Mouse (Mus musculus) erythroblast, embryonic 14.5 days (primary cell): Measurements from ENCODE around the gene Cdh23. TPM values are rescaled to one million over a fixed set of nuclear protein-coding genes. Genes with fewer than 3 reads are reported as not detected.

Experiments used
- H3K27me3 ChIP-seq: 2 replicates; pipeline ENCODE4 v1.6.1; 2012; ENCODE audit warnings: inconsistent platforms; ENCODE audit not compliant: control insufficient read depth
- H3K36me3 ChIP-seq: 2 replicates; pipeline ENCODE4 v1.6.1; 2012; ENCODE audit warnings: mild to moderate bottlenecking, inconsistent platforms; ENCODE audit not compliant: control insufficient read depth
- H3K4me1 ChIP-seq: 2 replicates; pipeline ENCODE4 v1.6.1; 2012; ENCODE audit warnings: inconsistent platforms; ENCODE audit not compliant: control insufficient read depth
- H3K4me3 ChIP-seq: replicated peaks from 2 replicates; pipeline ENCODE3; 2012; ENCODE audit warnings: moderate library complexity, mild to moderate bottlenecking, inconsistent platforms
- H3K9me3 ChIP-seq: 2 replicates; pipeline ENCODE4 v1.6.1; 2012; ENCODE audit warnings: low read length, inconsistent platforms, mixed read lengths; ENCODE audit not compliant: control insufficient read depth
- GATA1 ChIP-seq: IDR thresholded peaks from 2 replicates; pipeline ENCODE4 v1.6.1; 2012; ENCODE audit warnings: low read length, inconsistent platforms, mixed read lengths
- TAL1 ChIP-seq: IDR thresholded peaks from 3 replicates; pipeline ENCODE4 v1.6.1; 2012; ENCODE audit warnings: low read length, inconsistent platforms, mixed read lengths
- polyA plus RNA-seq: library from polyadenylated mRNA; stranded (reverse); fragments of >175 nt; gene quantifications from 2 replicates; pipeline ENCODE4 v1.2.3, GENCODE M21; 2012

The Cdh23 gene
- polyA plus RNA-seq, 1 experiment = 0.01 TPM

- TF ChIP-seq TAL1 = no peak
- no peak for TF ChIP-seq GATA1
- no peaks in the 10 kb centered on the region for H3K4me1 ChIP-seq
- no peaks in the 10 kb centered on the region for H3K9me3 ChIP-seq
- H3K4me3 ChIP-seq = no peak within 1 kb of the TSS
- H3K36me3 ChIP-seq = no peaks in the 10 kb centered on the region
- H3K27me3 ChIP-seq = no peaks in the 10 kb centered on the region
These were observed 296.8 kb downstream of the Cdh23 start, which contains the start of gene Gm17455 for GRCm38 (mm10) chr10:60399449-60399848. Gene Gm17455 (plus strand): TSS chr10:60399726.

- no peaks in the 10 kb centered on the region for H3K4me1 ChIP-seq
- H3K4me3 ChIP-seq = no peak overlapping the region
- no peaks in the 10 kb centered on the region for H3K27me3 ChIP-seq
- H3K9me3 ChIP-seq = no peaks in the 10 kb centered on the region
- H3K36me3 ChIP-seq = no peaks in the 10 kb centered on the region
- TF ChIP-seq TAL1 = no peak
- TF ChIP-seq GATA1 = no peak
These were observed 298.1 kb downstream of the Cdh23 start for GRCm38 (mm10) chr10:60398051-60398814.

GRCm38 (mm10) chr10:60395605-60396004, 300.7 kb downstream of the Cdh23 start:
- no peaks in the 10 kb centered on the region for H3K27me3 ChIP-seq
- no peak overlapping the region for H3K4me3 ChIP-seq
- H3K36me3 ChIP-seq = no peaks in the 10 kb centered on the region
- H3K4me1 ChIP-seq = no peaks in the 10 kb centered on the region
- no peaks in the 10 kb centered on the region for H3K9me3 ChIP-seq
- TF ChIP-seq GATA1 (no peak), TAL1 (no peak)

DNA sequence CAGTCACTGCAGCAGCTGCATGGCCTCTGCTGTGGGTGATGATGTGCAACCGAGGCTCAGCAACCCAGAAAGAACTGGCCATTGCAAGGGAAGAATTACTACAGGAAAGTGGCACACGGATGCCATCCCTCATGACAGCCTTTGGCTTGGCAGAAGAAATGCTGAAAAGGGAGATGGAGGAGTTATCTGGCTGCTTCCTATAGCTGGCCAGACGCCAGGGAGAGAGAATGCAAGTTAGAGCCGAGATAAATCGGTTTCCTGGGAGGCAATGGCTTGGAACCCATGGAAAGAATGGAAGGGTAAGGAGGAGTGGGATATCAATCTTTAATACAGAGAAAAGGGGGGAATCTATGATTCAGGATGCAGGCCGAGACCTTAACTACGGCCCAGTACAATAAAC, 301.4 kb downstream of the Cdh23 start:
- Histone ChIP-seq H3K4me1 (no peaks in the 10 kb centered on the region), H3K4me3 (no peak overlapping the region), H3K9me3 (no peaks in the 10 kb centered on the region), H3K27me3 (no peaks in the 10 kb centered on the region), H3K36me3 (no peaks in the 10 kb centered on the region)
- no peak for TF ChIP-seq TAL1
- TF ChIP-seq GATA1 = no peak

DNA sequence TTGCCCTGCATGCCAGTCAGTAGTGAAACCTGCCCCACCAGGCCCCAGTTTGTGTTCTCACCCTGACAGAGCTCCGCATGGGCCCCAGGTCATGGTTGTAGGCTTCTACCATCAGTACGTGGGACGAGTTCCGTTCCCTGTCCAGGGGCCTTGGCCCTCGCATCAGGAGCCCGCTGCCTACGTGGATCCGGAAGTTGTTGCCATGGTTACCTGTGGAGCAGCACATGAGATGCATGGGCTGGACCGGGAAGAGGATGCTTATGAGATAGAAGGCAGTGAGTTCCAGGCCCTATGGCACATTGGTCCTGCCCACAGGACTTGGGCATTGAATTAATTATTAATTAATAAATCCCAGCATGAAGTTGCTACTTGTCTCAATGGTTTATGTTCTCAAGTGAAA, 304.6 kb downstream of the Cdh23 start:
- no peak overlapping the region for H3K4me3 ChIP-seq
- no peaks in the 10 kb centered on the region for H3K9me3 ChIP-seq
- no peaks in the 10 kb centered on the region; the same call in 1 of the 2 replicates for H3K27me3 ChIP-seq
- no peaks in the 10 kb centered on the region for H3K36me3 ChIP-seq
- H3K4me1 ChIP-seq = no peaks in the 10 kb centered on the region
- TF ChIP-seq TAL1 (no peak), GATA1 (no peak)

DNA sequence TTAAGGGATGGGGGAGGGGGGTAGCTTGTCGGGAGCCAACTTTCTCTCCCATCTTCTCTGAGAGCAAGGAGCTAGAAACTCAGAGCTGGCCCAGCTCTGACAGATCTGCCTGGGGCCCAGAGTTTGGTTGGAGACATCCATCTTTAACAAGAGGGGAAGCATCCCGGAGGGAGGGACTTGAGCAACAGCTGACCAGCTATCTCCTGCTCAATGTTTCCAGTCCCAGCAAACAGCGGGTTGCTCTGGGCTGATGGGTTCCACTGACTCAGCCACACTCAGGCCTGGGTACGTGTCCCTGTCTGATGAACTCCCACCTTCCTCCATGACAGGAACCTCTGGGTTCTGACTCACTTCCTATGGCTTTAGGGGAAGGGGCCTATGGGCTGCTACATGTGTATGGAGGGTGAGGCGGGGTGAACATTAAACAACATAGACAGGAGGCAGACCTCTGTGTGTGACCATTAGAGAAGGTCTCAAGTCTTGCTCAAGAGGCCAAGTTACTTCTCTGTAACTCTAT, 305.3 kb downstream of the Cdh23 start:
- no peaks in the 10 kb centered on the region for H3K4me1 ChIP-seq
- H3K4me3 ChIP-seq = no peak overlapping the region
- no peaks in the 10 kb centered on the region for H3K9me3 ChIP-seq
- no peak for TF ChIP-seq GATA1
- no peak for TF ChIP-seq TAL1
- H3K27me3 ChIP-seq = no peaks in the 10 kb centered on the region; the same call in 1 of the 2 replicates
- H3K36me3 ChIP-seq = no peaks in the 10 kb centered on the region

DNA sequence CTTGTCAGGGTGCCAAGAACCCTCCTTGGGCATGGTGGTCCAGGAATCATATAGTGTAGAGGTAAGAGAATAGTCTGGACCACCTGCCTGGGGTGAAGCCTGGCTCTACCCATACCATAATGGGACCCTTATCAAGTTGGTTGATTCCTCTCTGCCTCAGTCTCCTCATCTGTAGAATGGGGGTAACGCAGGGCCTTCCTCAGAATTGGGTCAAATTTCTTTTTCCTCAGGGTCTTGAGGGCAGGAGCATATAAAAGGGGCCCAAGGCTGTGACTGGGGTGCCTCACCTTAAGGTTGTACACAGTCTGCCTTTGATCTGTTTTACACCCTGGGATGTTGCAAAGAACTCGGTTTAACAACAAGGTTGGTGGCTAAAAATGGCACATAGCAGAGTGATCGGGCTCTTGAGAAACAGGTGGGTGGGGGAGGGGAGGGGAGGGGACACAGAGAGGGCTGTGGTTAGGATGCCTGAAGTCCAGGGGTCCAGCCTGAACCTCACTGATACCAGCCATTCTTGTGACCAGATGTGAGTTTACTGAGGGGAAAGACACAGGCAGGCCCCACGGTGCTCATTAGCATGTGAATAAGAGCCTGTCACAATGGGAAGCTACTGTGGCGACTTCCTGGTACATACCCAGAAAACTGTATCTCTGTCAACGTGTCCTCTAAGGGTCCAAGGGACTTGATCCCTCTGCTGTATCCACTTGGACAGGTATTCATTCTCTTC, 305.9 kb downstream of the Cdh23 start:
- no peak overlapping the region for H3K4me3 ChIP-seq
- TF ChIP-seq TAL1 (no peak), GATA1 (no peak)
- H3K36me3 ChIP-seq = no peaks in the 10 kb centered on the region
- H3K4me1 ChIP-seq = no peaks in the 10 kb centered on the region
- no peaks in the 10 kb centered on the region for H3K9me3 ChIP-seq
- no peaks in the 10 kb centered on the region; the same call in 1 of the 2 replicates for H3K27me3 ChIP-seq

DNA sequence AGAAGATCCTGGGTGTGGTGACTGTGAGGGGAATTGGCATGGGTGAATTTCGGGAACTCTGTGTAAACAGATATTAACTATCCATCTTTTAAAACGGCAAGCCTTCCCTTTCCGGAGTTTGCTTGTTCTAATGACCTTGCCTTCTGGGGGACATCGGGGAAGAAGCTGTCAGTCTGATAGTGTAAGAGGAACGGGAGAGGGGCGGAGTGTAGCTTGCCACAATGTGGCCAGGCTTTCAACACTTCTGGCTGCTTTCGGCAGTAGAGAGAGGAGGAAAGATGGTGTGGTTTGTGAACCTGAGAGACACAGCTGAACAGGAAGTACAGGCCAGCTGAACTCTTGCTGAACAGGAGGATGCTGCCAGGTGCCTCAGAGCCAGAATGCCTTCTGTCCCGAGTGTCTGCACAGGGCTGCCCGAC, 306.8 kb downstream of the Cdh23 start:
- no peak for TF ChIP-seq TAL1
- TF ChIP-seq GATA1 = no peak
- no peak overlapping the region for H3K4me3 ChIP-seq
- no peaks in the 10 kb centered on the region for H3K36me3 ChIP-seq
- H3K4me1 ChIP-seq = no peaks in the 10 kb centered on the region
- H3K27me3 ChIP-seq = no peaks in the 10 kb centered on the region; the same call in 1 of the 2 replicates
- H3K9me3 ChIP-seq = no peaks in the 10 kb centered on the region

DNA sequence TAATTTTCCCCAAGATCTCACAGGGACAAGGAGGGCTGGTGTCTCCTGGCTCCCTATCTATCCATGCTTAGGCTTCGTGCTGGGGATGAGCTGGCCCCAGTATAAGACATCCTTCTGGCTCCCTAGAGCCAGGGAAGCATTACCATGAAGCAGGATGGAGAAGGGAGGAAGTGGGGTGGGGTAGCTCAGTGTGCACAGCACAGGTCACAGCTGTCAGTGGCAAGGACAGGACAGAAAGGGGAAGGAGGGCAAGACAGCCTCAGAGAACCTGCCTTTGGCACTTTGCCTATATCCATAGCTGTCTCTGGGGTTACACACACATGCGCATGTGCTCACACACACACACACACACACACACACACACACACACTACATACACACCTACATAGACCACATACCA, 308.0 kb downstream of the Cdh23 start:
- H3K27me3 ChIP-seq = no peaks in the 10 kb centered on the region; the same call in 1 of the 2 replicates
- no peaks in the 10 kb centered on the region for H3K4me1 ChIP-seq
- TF ChIP-seq GATA1 (no peak), TAL1 (no peak)
- H3K4me3 ChIP-seq = no peak overlapping the region
- H3K9me3 ChIP-seq = no peaks in the 10 kb centered on the region
- H3K36me3 ChIP-seq = no peaks in the 10 kb centered on the region
